Mouse (Mus musculus) testis, adult 2 months (tissue): ENCODE data around the gene Olfr1359.
"Not testable (repeated sequence)": the region's sequence is repeated elsewhere in the genome, so short reads cannot be mapped to it uniquely, and the experiment has no call there.

ENCODE experiments used
- CTCF ChIP-seq: fragments of 200-500 bp; IDR thresholded peaks from 2 replicates; pipeline ENCODE4 v1.5.1; 2012; ENCODE audit warnings: low read depth, mild to moderate bottlenecking, inconsistent platforms, low read length, moderate library complexity; ENCODE audit not compliant: control insufficient read depth, insufficient read depth, insufficient replicate concordance
- POLR2A ChIP-seq: fragments of 200-500 bp; IDR thresholded peaks from 2 replicates; pipeline ENCODE4 v1.6.1; 2012; ENCODE audit warnings: low read depth, mild to moderate bottlenecking, inconsistent platforms, low read length, moderate library complexity; ENCODE audit not compliant: control insufficient read depth

GRCm38 (mm10) chr13:21716540-21717391 lies 18.9 kb downstream of the Olfr1359 start:
- TF ChIP-seq CTCF, POLR2A: not testable (repeated sequence)
